In the genomic region with DNA sequence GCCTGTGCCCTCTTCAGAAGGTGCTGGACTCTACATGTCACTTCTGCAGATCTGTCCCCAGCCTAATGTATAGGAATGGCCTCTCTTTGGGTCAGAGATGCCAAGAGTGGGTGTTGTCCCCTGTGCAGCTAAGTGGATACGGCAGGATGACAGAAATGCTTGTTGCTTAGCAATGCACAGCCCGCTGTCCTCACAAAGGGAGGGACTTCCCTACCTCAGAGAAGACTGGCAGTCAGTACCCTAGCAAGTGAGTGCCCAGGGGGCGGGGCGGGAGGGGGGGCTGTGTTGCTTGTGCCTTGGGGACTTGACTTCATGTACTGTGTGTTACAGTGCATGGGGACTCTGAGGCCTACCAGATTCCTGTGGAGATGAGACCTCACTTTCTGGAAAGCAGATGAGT, we compare ENCODE assay signal across 30 mouse cellular contexts. TPM values are rescaled to one million over a fixed set of nuclear protein-coding genes. Genes with fewer than 3 reads are reported as not detected.
"Had no signal": no experiment of that assay in that cellular context is flagged by ENCODE, and none has a peak within 500 bp of the region (broad histone marks: within the 10 kb centered on the region; RNA-seq: fewer than 3 reads in every experiment).

No protein-coding gene starts in this region.

RNA-seq across cellular contexts. Expression of a gene that starts 7.3 kb away (rescaled TPM):
- total RNA-seq: gastrocnemius, adult 18-20 months; gastrocnemius, adult 8-10 months; gastrocnemius, postnatal 14 days; gastrocnemius, postnatal 36 days; heart, adult 2 months; heart, postnatal 14 days; heart, postnatal 36 days; hematopoietic stem cell, adult 5-6 weeks; layer of hippocampus, adult 2 months; layer of hippocampus, postnatal 10 days; layer of hippocampus, postnatal 25 days; left cerebral cortex, adult 2 months; left cerebral cortex, postnatal 14 days; left cerebral cortex, postnatal 36 days had no signal
- polyA plus RNA-seq: heart, embryonic 11.5 days; heart, embryonic 13.5 days; heart, embryonic 15.5 days; heart, postnatal 0 days; hindbrain, embryonic 11.5 days; hindbrain, embryonic 13.5 days; inflammation-experienced regulatory T-cells, adult 6 months; intestine, embryonic 15.5 days; intestine, postnatal 0 days; kidney, embryonic 14.5 days; kidney, embryonic 16.5 days; limb, embryonic 10.5 days; limb, embryonic 12.5 days; limb, embryonic 14.5 days; liver, embryonic 11.5 days; liver, embryonic 13.5 days had no signal

RNA-seq across cellular contexts. Expression of a gene that starts 12.0 kb away (rescaled TPM):
- total RNA-seq: gastrocnemius, adult 18-20 months; gastrocnemius, adult 8-10 months; gastrocnemius, postnatal 14 days; gastrocnemius, postnatal 36 days; heart, adult 2 months; heart, postnatal 14 days; heart, postnatal 36 days; hematopoietic stem cell, adult 5-6 weeks; layer of hippocampus, adult 2 months; layer of hippocampus, postnatal 10 days; layer of hippocampus, postnatal 25 days; left cerebral cortex, adult 2 months; left cerebral cortex, postnatal 14 days; left cerebral cortex, postnatal 36 days had no signal
- polyA plus RNA-seq: heart, adult 2 months; heart, embryonic 11.5 days; heart, embryonic 13.5 days; heart, embryonic 15.5 days; heart, postnatal 0 days; hindbrain, embryonic 11.5 days; hindbrain, embryonic 13.5 days; inflammation-experienced regulatory T-cells, adult 6 months; intestine, embryonic 15.5 days; intestine, postnatal 0 days; kidney, embryonic 14.5 days; kidney, embryonic 16.5 days; limb, embryonic 10.5 days; limb, embryonic 12.5 days; limb, embryonic 14.5 days; liver, embryonic 11.5 days; liver, embryonic 13.5 days had no signal

RNA-seq across cellular contexts. Expression of a gene that starts 25.5 kb away (rescaled TPM):
- total RNA-seq: heart, postnatal 36 days; hematopoietic stem cell, adult 5-6 weeks; layer of hippocampus, adult 2 months; layer of hippocampus, postnatal 25 days; left cerebral cortex, adult 2 months; left cerebral cortex, postnatal 14 days; left cerebral cortex, postnatal 36 days had no signal
- polyA plus RNA-seq: heart, embryonic 11.5 days; heart, embryonic 13.5 days; heart, embryonic 15.5 days; heart, postnatal 0 days; hindbrain, embryonic 11.5 days; hindbrain, embryonic 13.5 days; intestine, embryonic 15.5 days; kidney, embryonic 14.5 days; kidney, embryonic 16.5 days; limb, embryonic 10.5 days; limb, embryonic 12.5 days; liver, embryonic 11.5 days had no signal

RNA-seq across cellular contexts. Expression of a gene that starts 35.4 kb away (rescaled TPM):
- total RNA-seq: gastrocnemius, adult 18-20 months; gastrocnemius, postnatal 14 days; gastrocnemius, postnatal 36 days; heart, adult 2 months; heart, postnatal 14 days; heart, postnatal 36 days; hematopoietic stem cell, adult 5-6 weeks had no signal
- polyA plus RNA-seq: heart, embryonic 15.5 days; hindbrain, embryonic 11.5 days; hindbrain, embryonic 13.5 days; inflammation-experienced regulatory T-cells, adult 6 months; intestine, embryonic 15.5 days; intestine, postnatal 0 days; kidney, embryonic 14.5 days; kidney, embryonic 16.5 days; limb, embryonic 10.5 days; limb, embryonic 12.5 days; limb, embryonic 14.5 days; liver, embryonic 11.5 days; liver, embryonic 13.5 days had no signal
